Mouse (Mus musculus) activated CD4-positive, CD25-positive, alpha-beta regulatory T cell (primary cell): ENCODE results near the gene Gm15319. TPM values are rescaled to one million over a fixed set of nuclear protein-coding genes. Genes with fewer than 3 reads are reported as not detected.

ENCODE experiments used
- polyA plus RNA-seq, 2 experiments: library from polyadenylated mRNA; unstranded; fragments of 100-300 nt; shearing (Covaris generic); gene quantifications; one replicate each; pipeline ENCODE4 v1.2.1; 2017

Gm15319 gene
- under 1 TPM in 1 of 2 experiments, not detected in 1; 0.20 TPM for polyA plus RNA-seq

GRCm38 (mm10) chr8:20363110-20363509, at the start of gene Gm15319:
TSS of gene Gm15319 (minus strand) at chr8:20363210.

